Mouse (Mus musculus) ES-Bruce4 (cell line): ENCODE data around the gene C130050O18Rik.

Experiments
- CTCF ChIP-seq: IDR thresholded peaks from one replicate; pipeline ENCODE4 v1.8.1; 2011; ENCODE audit warnings: low read depth, low read length
- EP300 ChIP-seq: IDR thresholded peaks from 2 replicates; pipeline ENCODE4 v1.6.1; 2011; ENCODE audit warnings: low read depth, low read length; ENCODE audit not compliant: insufficient read depth

DNA sequence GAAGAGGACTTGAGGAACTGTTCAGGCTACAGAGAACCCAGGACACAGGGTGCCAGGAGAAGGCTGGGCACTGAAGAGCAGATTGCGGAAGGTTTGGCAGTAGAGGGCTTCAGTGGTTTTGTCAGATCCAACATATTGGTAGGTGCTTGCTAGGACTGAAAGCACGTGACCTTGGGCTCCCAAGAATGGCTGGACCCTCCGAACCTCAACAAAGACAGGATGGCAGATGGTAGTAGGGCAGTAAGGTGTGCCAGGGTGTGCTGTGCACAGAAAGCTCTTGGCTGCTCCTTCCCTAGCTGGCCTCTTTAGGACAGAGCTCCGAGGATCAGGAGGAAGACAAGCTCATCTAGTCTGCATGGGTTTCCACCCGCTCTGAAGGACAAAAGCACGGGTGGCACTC lies 6.0 kb downstream of the C130050O18Rik start:
- TF ChIP-seq EP300 (no peak), CTCF (no peak)
